Mouse (Mus musculus): ENCODE results near the gene Galnt3. TPM values are rescaled to one million over a fixed set of nuclear protein-coding genes. Genes with fewer than 3 reads are reported as not detected.

Gene Galnt3
- polyA plus RNA-seq (2012; ENCODE audit: insufficient read depth, insufficient read length, missing spikeins): not detected in 2 replicates

GRCm38 (mm10) chr2:66124591-66125271 is at the start of gene Galnt3:
Gene Galnt3 (minus strand): TSS chr2:66124994.
- H3K4me3 ChIP-seq (ENCODE audit: insufficient read depth, low read depth, low read length): peak within 1 kb of the TSS; percentile 49
- no peak within 1 kb of the TSS for H3K27ac ChIP-seq (replicated peaks; ENCODE audit: low read depth, low read length)
- H3K4me1 ChIP-seq (ENCODE audit: control insufficient read depth, insufficient read depth, insufficient read length, low read length): no peaks in the 10 kb centered on the region; the same call in 1 of the 2 replicates

GRCm38 (mm10) chr2:66173134-66173533 is 48.3 kb upstream of the Galnt3 start:
- Histone ChIP-seq H3K27ac (replicated peaks; ENCODE audit: low read depth, low read length) (no peak overlapping the region), H3K4me3 (ENCODE audit: insufficient read depth, low read depth, low read length) (no peak overlapping the region), H3K4me1 (ENCODE audit: control insufficient read depth, insufficient read depth, insufficient read length, low read length) (no peaks in the 10 kb centered on the region)

- no peaks in the 10 kb centered on the region for H3K4me1 ChIP-seq (ENCODE audit: control insufficient read depth, insufficient read depth, insufficient read length, low read length)
- H3K27ac ChIP-seq (replicated peaks; ENCODE audit: low read depth, low read length): no peak overlapping the region
- no peak overlapping the region for H3K4me3 ChIP-seq (ENCODE audit: insufficient read depth, low read depth, low read length)
Measured at GRCm38 (mm10) chr2:66171643-66172042, 46.8 kb upstream of the Galnt3 start.

- Histone ChIP-seq H3K27ac (replicated peaks; ENCODE audit: low read depth, low read length) (no peak overlapping the region), H3K4me1 (ENCODE audit: control insufficient read depth, insufficient read depth, insufficient read length, low read length) (no peaks in the 10 kb centered on the region), H3K4me3 (ENCODE audit: insufficient read depth, low read depth, low read length) (no peak overlapping the region)
Measured at GRCm38 (mm10) chr2:66170721-66171120, 45.9 kb upstream of the Galnt3 start.

GRCm38 (mm10) chr2:66165025-66165424 is 40.2 kb upstream of the Galnt3 start:
- no peak overlapping the region for H3K4me3 ChIP-seq (ENCODE audit: insufficient read depth, low read depth, low read length)
- no peak overlapping the region for H3K27ac ChIP-seq (replicated peaks; ENCODE audit: low read depth, low read length)
- no peaks in the 10 kb centered on the region for H3K4me1 ChIP-seq (ENCODE audit: control insufficient read depth, insufficient read depth, insufficient read length, low read length)

- Histone ChIP-seq H3K4me3 (ENCODE audit: insufficient read depth, low read depth, low read length) (no peak overlapping the region), H3K4me1 (ENCODE audit: control insufficient read depth, insufficient read depth, insufficient read length, low read length) (no peaks in the 10 kb centered on the region)
Measured at GRCm38 (mm10) chr2:66158140-66158915, 33.5 kb upstream of the Galnt3 start.

GRCm38 (mm10) chr2:66151436-66151835 is 26.6 kb upstream of the Galnt3 start:
- Histone ChIP-seq H3K27ac (replicated peaks; ENCODE audit: low read depth, low read length) (no peak overlapping the region), H3K4me1 (ENCODE audit: control insufficient read depth, insufficient read depth, insufficient read length, low read length) (no peaks in the 10 kb centered on the region), H3K4me3 (ENCODE audit: insufficient read depth, low read depth, low read length) (no peak overlapping the region)

More at GRCm38 (mm10) chr2:66158140-66158915, 33.5 kb upstream of the Galnt3 start:
- no peak overlapping the region for H3K27ac ChIP-seq (replicated peaks; ENCODE audit: low read depth, low read length)

GRCm38 (mm10) chr2:66150531-66150930 is 25.7 kb upstream of the Galnt3 start:
- no peak overlapping the region for H3K4me3 ChIP-seq (ENCODE audit: insufficient read depth, low read depth, low read length)
- no peak overlapping the region for H3K27ac ChIP-seq (replicated peaks; ENCODE audit: low read depth, low read length)
- H3K4me1 ChIP-seq (ENCODE audit: control insufficient read depth, insufficient read depth, insufficient read length, low read length): no peaks in the 10 kb centered on the region

- Histone ChIP-seq H3K4me1 (ENCODE audit: control insufficient read depth, insufficient read depth, insufficient read length, low read length) (no peaks in the 10 kb centered on the region), H3K27ac (replicated peaks; ENCODE audit: low read depth, low read length) (no peak overlapping the region), H3K4me3 (ENCODE audit: insufficient read depth, low read depth, low read length) (no peak overlapping the region)
Measured at GRCm38 (mm10) chr2:66148654-66149230, 23.9 kb upstream of the Galnt3 start.

- no peaks in the 10 kb centered on the region for H3K4me1 ChIP-seq (ENCODE audit: control insufficient read depth, insufficient read depth, insufficient read length, low read length)
- H3K27ac ChIP-seq (replicated peaks; ENCODE audit: low read depth, low read length): no peak overlapping the region
- H3K4me3 ChIP-seq (ENCODE audit: insufficient read depth, low read depth, low read length): no peak overlapping the region
Measured at GRCm38 (mm10) chr2:66146473-66146872, 21.7 kb upstream of the Galnt3 start.

GRCm38 (mm10) chr2:66144770-66145169 is 20.0 kb upstream of the Galnt3 start:
- no peak overlapping the region for H3K4me3 ChIP-seq (ENCODE audit: insufficient read depth, low read depth, low read length)
- no peaks in the 10 kb centered on the region for H3K4me1 ChIP-seq (ENCODE audit: control insufficient read depth, insufficient read depth, insufficient read length, low read length)
- H3K27ac ChIP-seq (replicated peaks; ENCODE audit: low read depth, low read length): no peak overlapping the region

GRCm38 (mm10) chr2:66143284-66143683 is 18.5 kb upstream of the Galnt3 start:
- Histone ChIP-seq H3K27ac (replicated peaks; ENCODE audit: low read depth, low read length) (no peak overlapping the region), H3K4me3 (ENCODE audit: insufficient read depth, low read depth, low read length) (no peak overlapping the region), H3K4me1 (ENCODE audit: control insufficient read depth, insufficient read depth, insufficient read length, low read length) (no peaks in the 10 kb centered on the region)

GRCm38 (mm10) chr2:66142711-66143110 is 17.9 kb upstream of the Galnt3 start:
- Histone ChIP-seq H3K27ac (replicated peaks; ENCODE audit: low read depth, low read length) (no peak overlapping the region), H3K4me1 (ENCODE audit: control insufficient read depth, insufficient read depth, insufficient read length, low read length) (no peaks in the 10 kb centered on the region), H3K4me3 (ENCODE audit: insufficient read depth, low read depth, low read length) (no peak overlapping the region)

GRCm38 (mm10) chr2:66142268-66142667 is 17.5 kb upstream of the Galnt3 start:
- Histone ChIP-seq H3K27ac (replicated peaks; ENCODE audit: low read depth, low read length) (no peak overlapping the region), H3K4me1 (ENCODE audit: control insufficient read depth, insufficient read depth, insufficient read length, low read length) (no peaks in the 10 kb centered on the region), H3K4me3 (ENCODE audit: insufficient read depth, low read depth, low read length) (no peak overlapping the region)

GRCm38 (mm10) chr2:66140246-66140645 is 15.5 kb upstream of the Galnt3 start:
- Histone ChIP-seq H3K4me3 (ENCODE audit: insufficient read depth, low read depth, low read length) (no peak overlapping the region), H3K27ac (replicated peaks; ENCODE audit: low read depth, low read length) (no peak overlapping the region), H3K4me1 (ENCODE audit: control insufficient read depth, insufficient read depth, insufficient read length, low read length) (no peaks in the 10 kb centered on the region)

Measured in brown adipose tissue, adult 24 weeks (tissue).